Mouse (Mus musculus) CH12.LX (cell line): ENCODE results near the gene Olfr1323. TPM values are rescaled to one million over a fixed set of nuclear protein-coding genes. Genes with fewer than 3 reads are reported as not detected.

Experiments used
- polyA plus RNA-seq: library from polyadenylated mRNA; unstranded; fragments of >175 nt; gene quantifications from 2 replicates; pipeline ENCODE4 v1.2.1, GENCODE M21; 2012; ENCODE audit warnings: low read depth; ENCODE audit not compliant: insufficient read length
- total RNA-seq, 2 experiments: library from RNA; depleted of rRNA; stranded (reverse); fragments of 300-350 nt in 1 of 2; fragments of >200 nt in 1 of 2; gene quantifications; 2 replicates each; pipeline ENCODE4 v1.2.3; 2012 to 2014

Gene Olfr1323
- total and polyA plus RNA-seq, 3 experiments, result not detected

Other genes starting within 250 kb of the Olfr1323 start
- not detected in 2 replicates for gene Igsf1, start 221.6 kb downstream of the Olfr1323 start, total RNA-seq (2012; rRNA removed)
- not detected in 2 replicates for gene Igsf1, start 221.6 kb downstream of the Olfr1323 start, total RNA-seq (2014; rRNA removed)
- not detected in 2 replicates for gene Igsf1, start 221.6 kb downstream of the Olfr1323 start, polyA plus RNA-seq
- gene Olfr1322, start 127.9 kb downstream of the Olfr1323 start, total RNA-seq (2012; rRNA removed), result not detected in 2 replicates
- not detected in 2 replicates for gene Olfr1322, start 127.9 kb downstream of the Olfr1323 start, total RNA-seq (2014; rRNA removed)
- 0.11 TPM in 1 of 2 replicates, not detected in the other for gene Olfr1322, start 127.9 kb downstream of the Olfr1323 start, polyA plus RNA-seq